Mouse (Mus musculus): ENCODE results near the gene Lrrc25. TPM values are rescaled to one million over a fixed set of nuclear protein-coding genes. Genes with fewer than 3 reads are reported as not detected.

Lrrc25 gene
- polyA plus RNA-seq, 1 experiment from 2014 or later: 1.6 TPM

DNA sequence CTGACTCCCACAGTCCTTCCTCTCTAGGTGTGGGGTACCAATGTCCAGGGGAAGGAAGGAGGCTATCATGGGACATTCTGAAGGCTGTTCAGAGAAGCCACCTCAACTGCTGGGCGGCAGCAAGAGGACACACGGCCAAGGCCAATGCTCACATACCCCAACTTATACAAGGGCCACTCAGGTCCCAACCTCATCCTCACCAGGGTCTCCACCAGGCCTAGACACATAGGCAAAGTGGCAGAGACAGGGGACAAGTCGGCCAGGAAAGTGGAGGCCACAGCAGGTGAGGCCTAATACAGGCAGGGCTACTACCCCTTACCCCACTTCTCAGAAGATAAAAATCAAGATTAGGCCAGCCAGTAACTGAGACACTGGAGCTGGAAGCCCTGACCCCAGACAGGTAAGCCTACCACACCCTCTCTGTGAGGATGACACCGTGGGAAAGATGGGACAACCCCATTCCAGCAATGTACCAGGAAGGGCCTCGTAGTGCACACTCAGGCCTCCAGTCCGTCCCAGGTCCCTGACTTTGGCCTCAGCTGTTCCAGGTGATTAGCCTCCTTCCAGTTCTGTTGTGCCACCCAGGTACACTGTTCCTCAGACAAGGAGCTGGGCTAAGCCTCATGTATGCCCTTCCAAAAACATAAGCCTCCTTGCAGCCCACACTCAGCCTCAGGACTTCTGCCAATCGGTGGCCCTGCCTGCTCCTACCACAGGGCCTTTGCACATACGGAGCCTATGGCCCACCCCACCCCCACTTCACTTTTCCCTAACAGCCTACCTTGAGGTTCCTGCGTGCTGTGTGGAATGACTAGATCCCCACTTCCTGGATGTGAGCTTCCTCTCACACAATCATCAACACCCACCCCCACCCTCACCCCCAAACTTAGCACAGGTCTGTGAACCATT is 9.8 kb upstream of the Lrrc25 start:
- ATAC-seq (ENCODE audit: low FRiP score) (no peak), DNase-seq (ENCODE audit: low spot score) (no peak)
- Histone ChIP-seq H3K9me3 (ENCODE audit: control insufficient read depth, low read length) (no peaks in the 10 kb centered on the region), H3K9ac (no peak overlapping the region), H3K27ac (no peak overlapping the region), H3K4me1 (replicated peaks; ENCODE audit: control insufficient read depth, insufficient read depth, low read length) (peaks cover 45% of the 10 kb centered on the region), H3K27me3 (ENCODE audit: control insufficient read depth, insufficient read depth, low read length) (no peaks in the 10 kb centered on the region), H3K36me3 (replicated peaks; ENCODE audit: control insufficient read depth, insufficient read depth) (peaks cover 5% of the 10 kb centered on the region; the same call in 1 of the 2 replicates), H3K4me2 (replicated peaks) (peak overlapping the region; percentile 92; the same call in 1 of the 2 replicates), H3K4me3 (replicated peaks; ENCODE audit: low read length) (no peak overlapping the region)
- WGBS: 90% methylated on average over 9 of the region's 9 CpGs

DNA sequence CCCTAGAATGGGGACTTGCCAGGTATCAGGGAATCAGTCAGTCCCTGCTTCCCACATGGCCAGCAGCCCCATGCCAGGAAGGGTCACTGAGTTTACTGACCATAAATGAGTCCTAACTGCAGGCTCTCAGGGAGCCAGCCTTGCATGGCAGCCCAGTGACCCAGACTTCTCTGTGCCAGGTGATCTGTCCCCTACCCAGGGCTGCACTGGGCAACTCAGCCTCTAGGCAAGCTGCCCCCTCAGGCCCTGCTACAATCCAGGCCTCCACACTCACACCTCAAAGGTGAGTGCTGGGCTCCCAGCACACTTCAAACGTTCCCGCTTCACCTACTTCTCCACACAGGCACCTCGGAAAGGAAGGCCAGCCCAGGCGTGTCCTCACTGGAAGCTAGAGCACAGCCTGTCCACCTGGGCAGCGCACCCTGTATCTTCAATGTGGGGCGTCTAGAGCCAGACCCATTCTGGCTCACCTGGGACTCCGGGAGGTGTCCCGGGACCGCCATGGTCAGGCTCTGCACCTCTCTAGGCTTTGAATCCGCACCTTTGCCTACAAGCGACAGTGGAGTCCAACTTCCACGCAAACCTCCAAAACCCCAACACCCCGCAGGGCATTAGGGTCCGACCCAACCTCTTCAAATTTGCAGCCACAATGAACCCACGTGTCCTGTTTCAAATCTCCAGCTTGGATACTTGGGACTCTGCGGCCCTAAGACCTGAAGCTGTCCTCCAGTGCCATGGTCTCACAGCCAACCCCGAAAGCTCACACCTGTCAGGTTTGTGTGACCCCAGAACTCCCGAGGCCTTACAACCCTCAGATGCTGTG is 9.0 kb upstream of the Lrrc25 start:
- H3K9ac ChIP-seq: peak overlapping the region; percentile 96
- H3K27ac ChIP-seq: no peak overlapping the region
- H3K4me2 ChIP-seq (replicated peaks): peak overlapping the region; percentile 92
- 65% methylated on average over 18 of the region's 18 CpGs for WGBS
- no peaks in the 10 kb centered on the region for H3K9me3 ChIP-seq (ENCODE audit: control insufficient read depth, low read length)
- H3K4me1 ChIP-seq (replicated peaks; ENCODE audit: control insufficient read depth, insufficient read depth, low read length): peaks cover 43% of the 10 kb centered on the region
- DNase-seq (ENCODE audit: low spot score) (no peak), ATAC-seq (ENCODE audit: low FRiP score) (no peak)
- H3K27me3 ChIP-seq (ENCODE audit: control insufficient read depth, insufficient read depth, low read length): no peaks in the 10 kb centered on the region
- peaks cover 5% of the 10 kb centered on the region; the same call in 1 of the 2 replicates for H3K36me3 ChIP-seq (replicated peaks; ENCODE audit: control insufficient read depth, insufficient read depth)
- H3K4me3 ChIP-seq (replicated peaks; ENCODE audit: low read length): peak overlapping the region; percentile 88

DNA sequence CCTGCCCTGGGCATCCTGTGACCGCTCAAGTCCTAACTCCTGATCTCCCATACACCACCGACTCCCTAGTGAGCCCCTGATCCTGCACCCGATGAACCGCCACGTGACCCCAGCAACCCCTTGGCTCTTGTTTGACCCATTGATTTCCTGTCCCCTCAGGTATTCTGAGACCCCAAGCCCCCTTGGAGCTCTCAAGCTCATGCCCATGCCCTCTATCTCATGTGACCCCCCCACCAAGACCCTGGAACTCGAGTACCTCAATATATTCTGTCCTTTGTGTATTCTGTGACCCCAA is 8.4 kb upstream of the Lrrc25 start:
- Histone ChIP-seq H3K27ac (0 out of 2 replicates have a peak overlapping the region, but pooled peaks have one; percentile 88), H3K27me3 (ENCODE audit: control insufficient read depth, insufficient read depth, low read length) (no peaks in the 10 kb centered on the region), H3K4me2 (replicated peaks) (peak overlapping the region; percentile 92), H3K9me3 (ENCODE audit: control insufficient read depth, low read length) (no peaks in the 10 kb centered on the region), H3K9ac (peak overlapping the region; percentile 96), H3K4me3 (replicated peaks; ENCODE audit: low read length) (peak overlapping the region; percentile 88), H3K36me3 (replicated peaks; ENCODE audit: control insufficient read depth, insufficient read depth) (peaks cover under 1% of the 10 kb centered on the region; the same call in 1 of the 2 replicates), H3K4me1 (replicated peaks; ENCODE audit: control insufficient read depth, insufficient read depth, low read length) (peaks cover 42% of the 10 kb centered on the region)
- 24% methylated on average over 6 of the region's 6 CpGs for WGBS
- DNase-seq (ENCODE audit: low spot score) (no peak), ATAC-seq (ENCODE audit: low FRiP score) (no peak)

DNA sequence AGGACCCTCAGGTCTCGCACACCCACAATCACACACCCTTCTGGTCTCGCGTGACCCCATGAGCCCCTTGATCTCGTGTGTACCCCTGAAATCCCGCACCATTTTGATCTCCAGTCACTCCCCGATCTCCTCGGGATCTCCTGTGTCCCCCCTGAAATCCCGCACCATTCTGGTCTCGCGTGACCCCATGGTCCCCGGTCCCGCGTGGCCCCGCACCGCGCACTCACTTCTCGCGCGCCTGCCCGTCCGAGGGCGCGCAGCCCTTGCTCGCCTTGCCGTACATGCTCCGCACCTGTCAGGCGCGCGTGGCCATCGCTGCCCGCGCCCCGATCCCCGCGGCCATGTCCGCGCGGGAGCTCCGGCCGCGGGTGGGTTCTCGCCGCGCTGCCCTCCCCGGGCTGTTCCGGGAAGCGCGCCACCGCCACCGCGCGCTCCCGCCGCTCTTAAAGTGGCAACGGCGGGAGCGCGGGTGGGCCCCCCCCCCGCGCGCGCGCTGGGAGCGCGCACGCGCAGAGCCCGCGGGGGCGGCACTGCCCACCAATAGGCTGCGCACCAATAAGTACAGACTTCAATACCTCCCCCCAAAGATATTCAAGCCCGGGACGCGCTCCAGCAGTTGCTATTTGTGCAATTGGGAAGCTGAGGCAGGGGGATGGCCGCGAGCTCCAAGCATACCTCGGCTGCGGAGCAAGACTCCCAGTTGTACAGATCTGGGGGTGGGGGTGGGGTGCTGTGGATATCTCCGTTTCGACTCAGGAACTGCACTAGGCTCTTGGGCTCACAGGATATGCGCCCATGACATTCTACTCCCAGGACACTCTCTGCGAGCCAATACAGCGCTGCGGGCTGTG is 7.8 kb upstream of the Lrrc25 start:
- Histone ChIP-seq H3K9ac (peak overlapping the region; percentile 96), H3K36me3 (replicated peaks; ENCODE audit: control insufficient read depth, insufficient read depth) (no peaks in the 10 kb centered on the region), H3K4me3 (replicated peaks; ENCODE audit: low read length) (peak overlapping the region; percentile 88), H3K9me3 (ENCODE audit: control insufficient read depth, low read length) (no peaks in the 10 kb centered on the region), H3K4me2 (replicated peaks) (peak overlapping the region; percentile 92), H3K27ac (peak overlapping the region; percentile 88), H3K4me1 (replicated peaks; ENCODE audit: control insufficient read depth, insufficient read depth, low read length) (peaks cover 42% of the 10 kb centered on the region), H3K27me3 (ENCODE audit: control insufficient read depth, insufficient read depth, low read length) (no peaks in the 10 kb centered on the region)
- WGBS: 2% methylated on average over 84 of the region's 84 CpGs
- ATAC-seq (ENCODE audit: low FRiP score) (peak; percentile 9), DNase-seq (ENCODE audit: low spot score) (peak; percentile 75)

DNA sequence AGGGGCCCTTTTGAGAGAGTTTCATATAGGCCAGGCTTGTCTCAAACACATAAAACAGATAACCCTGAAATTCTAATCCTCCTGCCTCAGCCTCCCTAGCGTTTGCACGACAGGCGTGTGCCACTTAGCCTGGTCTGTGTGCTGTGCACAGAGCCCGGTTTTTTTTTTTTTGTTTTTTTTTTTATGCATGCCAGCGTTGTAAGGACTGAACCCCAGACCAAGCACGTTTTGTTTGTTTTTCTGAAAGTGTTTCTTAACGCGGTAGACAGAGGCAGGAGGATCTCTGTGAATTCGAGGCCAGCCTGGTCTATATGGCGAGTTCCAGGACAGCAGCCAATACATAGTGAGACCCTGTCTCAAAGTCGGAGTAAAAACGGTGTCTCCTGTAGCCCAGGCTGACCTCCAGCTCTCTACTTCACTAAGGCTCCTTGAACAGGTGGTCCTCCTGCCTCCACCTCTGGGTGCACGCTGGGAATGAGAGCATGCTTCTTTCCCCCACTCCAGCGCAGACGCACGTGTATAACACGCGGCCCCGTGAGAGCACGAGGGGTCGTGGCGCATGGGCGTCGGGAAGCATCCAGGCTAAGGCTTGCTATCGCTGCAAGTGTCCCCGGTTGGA is 7.1 kb upstream of the Lrrc25 start, which contains the start of gene Ssbp4:
Gene Ssbp4 (minus strand): TSS at position 124 of the 619 bp plus-strand sequence.
- Histone ChIP-seq H3K27ac (peak within 1 kb of the TSS; percentile 88), H3K9ac (peak within 1 kb of the TSS; percentile 96), H3K4me2 (replicated peaks) (peak within 1 kb of the TSS; percentile 92), H3K9me3 (ENCODE audit: control insufficient read depth, low read length) (no peaks in the 10 kb centered on the region), H3K36me3 (replicated peaks; ENCODE audit: control insufficient read depth, insufficient read depth) (no peaks in the 10 kb centered on the region), H3K4me3 (replicated peaks; ENCODE audit: low read length) (peak within 1 kb of the TSS; percentile 88), H3K27me3 (ENCODE audit: control insufficient read depth, insufficient read depth, low read length) (no peaks in the 10 kb centered on the region), H3K4me1 (replicated peaks; ENCODE audit: control insufficient read depth, insufficient read depth, low read length) (peaks cover 42% of the 10 kb centered on the region)
- WGBS: 6% methylated on average over 26 of the region's 26 CpGs
- DNase-seq (ENCODE audit: low spot score): no peak
- no peak; the same call in 1 of the 2 replicates for ATAC-seq (ENCODE audit: low FRiP score)

DNA sequence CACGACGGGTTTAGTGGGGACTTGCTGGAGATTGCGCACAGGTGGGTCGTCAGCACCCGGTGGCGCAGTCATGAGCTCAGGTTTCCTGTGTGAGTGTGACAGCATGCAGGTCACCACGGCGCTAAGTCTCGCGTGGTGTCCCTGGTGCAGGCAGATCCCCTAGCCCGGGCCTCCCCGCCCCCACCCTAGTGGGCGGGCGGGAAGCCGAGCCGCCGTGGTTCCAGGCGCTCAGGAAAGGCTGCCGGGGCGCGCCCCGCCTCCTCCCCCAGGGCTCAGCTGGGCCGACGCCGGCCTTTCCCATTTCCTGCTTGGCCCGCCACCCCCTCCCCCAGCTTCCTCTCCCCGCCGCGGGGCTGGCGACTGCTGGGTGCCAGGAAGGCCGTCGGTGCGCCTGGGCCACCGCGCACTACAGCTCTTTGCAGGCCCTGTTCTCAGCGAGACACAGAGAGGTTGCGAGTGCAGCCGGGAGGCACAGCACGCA is 6.5 kb upstream of the Lrrc25 start:
- ATAC-seq (ENCODE audit: low FRiP score) (peak; percentile 53), DNase-seq (ENCODE audit: low spot score) (peak; percentile 62)
- WGBS: 1% methylated on average over 31 of the region's 39 CpGs
- H3K9ac ChIP-seq: peak overlapping the region; percentile 51
- H3K27ac ChIP-seq: peak overlapping the region; percentile 88
- peak overlapping the region; percentile 92 for H3K4me2 ChIP-seq (replicated peaks)
- H3K4me1 ChIP-seq (replicated peaks; ENCODE audit: control insufficient read depth, insufficient read depth, low read length): peaks cover 42% of the 10 kb centered on the region
- H3K4me3 ChIP-seq (replicated peaks; ENCODE audit: low read length): peak overlapping the region; percentile 30
- no peaks in the 10 kb centered on the region for H3K27me3 ChIP-seq (ENCODE audit: control insufficient read depth, insufficient read depth, low read length)
- no peaks in the 10 kb centered on the region for H3K9me3 ChIP-seq (ENCODE audit: control insufficient read depth, low read length)
- no peaks in the 10 kb centered on the region for H3K36me3 ChIP-seq (replicated peaks; ENCODE audit: control insufficient read depth, insufficient read depth)

DNA sequence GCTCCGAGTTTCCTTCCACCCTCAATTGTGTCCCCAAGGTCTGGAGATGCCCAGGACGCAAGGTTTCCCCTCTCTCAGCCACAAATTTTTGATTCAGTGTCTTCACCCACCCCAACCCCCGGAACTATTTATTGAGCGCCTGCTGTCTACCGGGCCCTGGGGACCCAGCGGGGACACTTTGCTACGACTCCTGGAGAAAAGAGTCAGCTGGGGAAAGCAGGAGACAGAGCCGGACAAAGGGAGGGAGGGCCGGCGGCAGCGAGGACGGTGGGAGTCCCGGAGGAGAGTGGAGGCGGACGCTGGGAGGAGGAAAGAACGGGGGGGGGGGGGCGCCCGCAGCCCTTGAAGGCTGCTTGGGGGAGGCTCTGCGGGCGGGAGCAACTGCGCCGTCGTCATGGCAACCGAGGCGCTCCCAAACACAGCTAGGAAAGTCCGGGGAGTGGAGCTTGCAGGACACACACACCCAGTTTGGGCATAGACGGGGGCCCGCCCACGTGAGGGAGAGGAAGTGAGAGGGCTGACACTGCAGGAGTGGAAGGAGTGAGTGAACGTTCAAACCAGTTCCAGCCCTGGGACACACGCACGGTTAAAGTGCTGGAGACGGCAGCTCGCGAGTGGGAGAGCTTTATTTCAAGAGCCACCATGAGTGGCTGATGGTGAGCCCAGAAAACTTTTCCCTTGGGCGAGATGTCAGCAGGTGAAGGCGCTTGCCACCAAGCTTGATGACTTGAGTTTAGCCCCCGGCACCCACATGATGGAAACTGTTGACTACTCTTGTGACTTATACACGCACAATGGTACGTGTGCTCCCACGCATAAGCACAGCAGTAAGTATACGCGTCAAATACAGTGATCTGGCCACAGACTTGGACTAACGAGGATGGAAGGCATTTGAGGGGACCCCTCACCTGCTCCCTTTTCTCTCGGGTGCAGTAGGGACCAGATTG is 5.8 kb upstream of the Lrrc25 start:
- Histone ChIP-seq H3K36me3 (replicated peaks; ENCODE audit: control insufficient read depth, insufficient read depth) (no peaks in the 10 kb centered on the region), H3K9ac (peak overlapping the region; percentile 51), H3K4me1 (replicated peaks; ENCODE audit: control insufficient read depth, insufficient read depth, low read length) (peaks cover 42% of the 10 kb centered on the region), H3K9me3 (ENCODE audit: control insufficient read depth, low read length) (no peaks in the 10 kb centered on the region), H3K27me3 (ENCODE audit: control insufficient read depth, insufficient read depth, low read length) (no peaks in the 10 kb centered on the region), H3K4me3 (replicated peaks; ENCODE audit: low read length) (peak overlapping the region; percentile 30), H3K4me2 (replicated peaks) (peak overlapping the region; percentile 92), H3K27ac (peak overlapping the region; percentile 88)
- 1% methylated on average over 42 of the region's 45 CpGs for WGBS
- ATAC-seq (ENCODE audit: low FRiP score): peak; percentile 18; the same call in 1 of the 2 replicates
- peak; percentile 73 for DNase-seq (ENCODE audit: low spot score)
